Mouse (Mus musculus) CD4-positive naive resting alpha-beta T cell, adult 57 days (primary cell): ENCODE data around the gene Gm3667. TPM values are rescaled to one million over a fixed set of nuclear protein-coding genes. Genes with fewer than 3 reads are reported as not detected.

Experiments
- total RNA-seq: library from RNA; stranded (reverse); gene quantifications from one replicate; pipeline ENCODE4 v1.2.4, GENCODE M21; 2023

Gene Gm3667
- not detected for total RNA-seq

DNA sequence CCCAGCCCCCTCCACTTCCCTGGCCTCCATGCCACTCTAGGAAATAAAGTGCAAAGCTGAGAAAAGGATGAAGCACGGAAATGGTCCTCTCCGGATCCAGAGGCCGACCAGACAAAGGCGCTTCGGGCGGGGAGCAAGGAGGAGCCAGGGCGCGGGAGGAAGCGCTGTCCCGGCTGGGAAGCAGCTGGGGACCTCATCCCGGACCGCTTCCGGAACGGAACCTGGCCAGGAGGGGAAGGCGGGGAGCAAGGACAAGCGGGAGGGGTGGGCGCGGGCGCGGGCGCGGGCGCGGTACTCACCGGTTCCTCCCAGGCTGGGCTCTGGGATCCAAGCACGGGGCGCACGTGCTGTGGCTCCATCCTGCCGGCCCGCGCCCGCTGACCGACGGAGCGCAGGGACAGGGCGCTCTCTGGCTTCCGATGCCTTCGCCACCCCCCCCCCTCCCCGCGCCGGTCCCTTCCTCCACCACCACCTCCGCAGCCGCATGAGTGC, at the start of gene Gm3667:
Gene Gm3667 (minus strand): TSS at position 442 of the 492 bp plus-strand sequence.

DNA sequence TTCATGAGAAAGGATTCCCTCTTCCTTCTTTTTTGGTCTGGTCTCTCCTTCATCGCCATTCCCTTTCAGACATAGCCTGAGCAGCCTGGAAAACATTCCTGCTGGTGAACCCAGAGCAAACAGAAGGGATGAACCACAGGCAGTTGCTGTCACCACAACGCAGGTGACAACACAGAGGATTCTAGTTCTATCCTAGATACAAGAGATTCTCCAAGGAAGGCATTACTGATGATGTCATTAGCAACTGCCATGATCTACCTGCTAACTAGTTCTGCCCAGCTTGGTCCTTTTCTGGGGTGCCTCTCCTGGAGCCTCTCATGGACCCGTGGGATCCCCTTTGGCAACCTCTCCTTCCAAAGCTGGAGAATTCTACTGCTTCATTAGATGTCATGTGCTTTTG, 49.6 kb downstream of the Gm3667 start, which contains the start of gene Gm3642:
Gene Gm3642 (minus strand): TSS at position 101 of the 400 bp plus-strand sequence.

Other genes starting within 250 kb of the Gm3667 start
- gene Gm10251, start 205.8 kb downstream of the Gm3667 start, total RNA-seq = not detected
- not detected for gene Gm8050, start 169.7 kb downstream of the Gm3667 start, total RNA-seq
- gene Gm3636, start 147.6 kb downstream of the Gm3667 start, total RNA-seq = 1.5 TPM
- not detected for gene Gm8362, start 115.6 kb downstream of the Gm3667 start, total RNA-seq
- not detected for gene Gm3642, start 49.7 kb downstream of the Gm3667 start, total RNA-seq
- not detected for gene Gm6356, start 83.9 kb upstream of the Gm3667 start, total RNA-seq
- gene Gm10406, start 137.5 kb upstream of the Gm3667 start, total RNA-seq = not detected
- gene Gm3685, start 155.0 kb upstream of the Gm3667 start, total RNA-seq = not detected
- gene Gm3696, start 210.7 kb upstream of the Gm3667 start, total RNA-seq = not detected
- gene Gm6676, start 235.4 kb upstream of the Gm3667 start, total RNA-seq = not detected